Mouse (Mus musculus): ENCODE results near the gene Sctr. TPM values are rescaled to one million over a fixed set of nuclear protein-coding genes. Genes with fewer than 3 reads are reported as not detected.
"Not testable (repeated sequence)": the region's sequence is repeated elsewhere in the genome, so short reads cannot be mapped to it uniquely, and the experiment has no call there.

The Sctr gene
- polyA plus RNA-seq, 1 experiment from 2014 or later: not detected

DNA sequence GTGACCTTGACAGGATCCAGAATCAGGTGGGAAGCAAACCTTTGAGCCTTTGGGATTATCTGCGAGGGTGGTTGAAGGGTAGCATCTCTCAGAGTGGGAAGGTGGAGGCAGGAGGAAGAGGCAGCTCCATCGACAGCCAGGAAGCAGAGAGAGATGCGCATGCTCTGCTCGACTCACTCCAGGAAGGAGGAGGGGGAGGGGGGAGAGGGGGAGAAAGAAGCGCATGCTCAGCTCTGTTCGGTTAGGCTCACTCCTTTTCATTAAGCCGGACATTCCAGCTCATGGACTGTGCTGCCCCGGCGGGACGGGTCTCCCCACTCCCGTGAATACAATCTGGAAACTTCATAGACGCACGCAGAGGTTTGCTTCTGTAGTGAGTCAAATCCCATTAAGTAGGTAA lies 80.0 kb downstream of the Sctr start:
- H3K4me2 ChIP-seq (ENCODE audit: low read depth, low read length): no peak overlapping the region
- no peaks in the 10 kb centered on the region for H3K9me3 ChIP-seq (replicated peaks; ENCODE audit: control insufficient read depth, low read length)
- no peak for DNase-seq (ENCODE audit: low spot score)
- no peak for ATAC-seq (replicated peaks; ENCODE audit: insufficient number of reproducible peaks, low FRiP score, low TSS enrichment, low read depth)
- H3K27me3 ChIP-seq (ENCODE audit: control insufficient read depth, insufficient read depth, low read length): no peaks in the 10 kb centered on the region
- no peaks in the 10 kb centered on the region for H3K36me3 ChIP-seq (replicated peaks; ENCODE audit: control insufficient read depth, insufficient read depth, low read depth, low read length)
- no peak overlapping the region for H3K27ac ChIP-seq (replicated peaks; ENCODE audit: low read depth, low read length)
- H3K4me1 ChIP-seq (ENCODE audit: control insufficient read depth, insufficient read depth, low read length): no peaks in the 10 kb centered on the region
- H3K4me3 ChIP-seq (ENCODE audit: low read depth, low read length): no peak overlapping the region
- WGBS: 80% methylated on average over 12 of the region's 13 CpGs
- H3K9ac ChIP-seq (replicated peaks; ENCODE audit: low read length): no peak overlapping the region

DNA sequence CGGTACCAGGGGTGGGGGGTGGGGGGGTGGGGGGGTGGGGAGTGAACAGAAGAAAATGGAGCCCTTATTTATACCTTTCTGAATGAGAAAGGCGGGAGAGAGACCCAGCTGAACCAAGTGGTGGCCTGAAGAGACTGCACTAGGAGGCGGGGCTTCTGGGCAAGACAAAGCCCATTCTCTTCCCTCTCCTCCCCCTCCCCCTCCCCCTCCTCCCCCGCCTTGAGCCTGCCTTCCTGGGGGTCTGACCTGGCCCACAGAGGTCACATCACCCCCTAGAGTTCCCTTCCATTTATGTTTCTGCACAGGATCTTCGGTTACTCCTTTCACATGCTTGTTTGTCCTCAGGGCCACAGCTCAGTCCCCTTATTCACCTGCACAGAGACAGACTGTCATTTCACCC lies 82.5 kb downstream of the Sctr start:
- Histone ChIP-seq H3K27me3 (ENCODE audit: control insufficient read depth, insufficient read depth, low read length) (no peaks in the 10 kb centered on the region), H3K27ac (replicated peaks; ENCODE audit: low read depth, low read length) (no peak overlapping the region), H3K4me1 (ENCODE audit: control insufficient read depth, insufficient read depth, low read length) (no peaks in the 10 kb centered on the region), H3K9me3 (replicated peaks; ENCODE audit: control insufficient read depth, low read length) (no peaks in the 10 kb centered on the region), H3K9ac (replicated peaks; ENCODE audit: low read length) (no peak overlapping the region), H3K4me3 (ENCODE audit: low read depth, low read length) (no peak overlapping the region), H3K4me2 (ENCODE audit: low read depth, low read length) (no peak overlapping the region), H3K36me3 (replicated peaks; ENCODE audit: control insufficient read depth, insufficient read depth, low read depth, low read length) (no peaks in the 10 kb centered on the region)
- DNase-seq (ENCODE audit: low spot score): no peak
- ATAC-seq (replicated peaks; ENCODE audit: insufficient number of reproducible peaks, low FRiP score, low TSS enrichment, low read depth): no peak
- WGBS: 2% methylated on average over 5 of the region's 5 CpGs

DNA sequence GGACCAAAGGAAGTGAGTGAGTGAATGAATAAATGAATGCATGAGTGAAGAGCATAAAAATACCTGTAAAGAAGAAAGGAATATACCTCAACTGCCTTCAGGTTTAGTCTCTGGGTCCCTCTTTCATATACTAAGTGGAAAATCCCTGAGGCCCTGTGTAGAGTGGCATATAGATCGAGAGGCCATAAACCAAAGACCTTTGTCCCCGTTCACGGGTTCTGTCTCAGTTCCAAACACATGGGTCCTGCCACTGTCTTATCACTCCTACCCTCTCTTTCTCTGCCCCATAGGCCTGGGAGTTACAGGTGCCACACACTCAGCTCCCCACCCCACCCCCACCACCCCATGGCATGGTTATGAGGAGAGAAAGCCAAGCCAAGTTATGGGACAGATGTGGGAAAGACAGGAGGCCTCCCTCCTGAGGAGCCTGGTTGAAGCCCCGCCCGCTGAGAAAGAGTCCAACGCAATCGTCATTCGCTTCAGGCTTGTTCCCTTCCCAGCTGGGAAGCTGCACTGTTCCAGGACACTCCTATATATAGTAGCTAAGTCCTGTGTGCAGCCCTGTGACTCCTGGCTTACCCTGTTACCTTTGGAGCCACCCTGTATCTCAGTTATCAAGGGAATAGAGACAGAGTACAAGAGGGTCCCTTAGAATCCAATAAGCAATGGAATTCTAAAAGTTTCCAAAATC lies 84.3 kb downstream of the Sctr start:
- Histone ChIP-seq H3K4me3 (ENCODE audit: low read depth, low read length) (no peak overlapping the region), H3K9ac (replicated peaks; ENCODE audit: low read length) (no peak overlapping the region), H3K4me2 (ENCODE audit: low read depth, low read length) (no peak overlapping the region), H3K9me3 (replicated peaks; ENCODE audit: control insufficient read depth, low read length) (no peaks in the 10 kb centered on the region), H3K36me3 (replicated peaks; ENCODE audit: control insufficient read depth, insufficient read depth, low read depth, low read length) (no peaks in the 10 kb centered on the region), H3K4me1 (ENCODE audit: control insufficient read depth, insufficient read depth, low read length) (no peaks in the 10 kb centered on the region), H3K27me3 (ENCODE audit: control insufficient read depth, insufficient read depth, low read length) (no peaks in the 10 kb centered on the region), H3K27ac (replicated peaks; ENCODE audit: low read depth, low read length) (no peak overlapping the region)
- no peak for DNase-seq (ENCODE audit: low spot score)
- 80% methylated on average over 8 of the region's 8 CpGs for WGBS
- ATAC-seq (replicated peaks; ENCODE audit: insufficient number of reproducible peaks, low FRiP score, low TSS enrichment, low read depth): no peak

DNA sequence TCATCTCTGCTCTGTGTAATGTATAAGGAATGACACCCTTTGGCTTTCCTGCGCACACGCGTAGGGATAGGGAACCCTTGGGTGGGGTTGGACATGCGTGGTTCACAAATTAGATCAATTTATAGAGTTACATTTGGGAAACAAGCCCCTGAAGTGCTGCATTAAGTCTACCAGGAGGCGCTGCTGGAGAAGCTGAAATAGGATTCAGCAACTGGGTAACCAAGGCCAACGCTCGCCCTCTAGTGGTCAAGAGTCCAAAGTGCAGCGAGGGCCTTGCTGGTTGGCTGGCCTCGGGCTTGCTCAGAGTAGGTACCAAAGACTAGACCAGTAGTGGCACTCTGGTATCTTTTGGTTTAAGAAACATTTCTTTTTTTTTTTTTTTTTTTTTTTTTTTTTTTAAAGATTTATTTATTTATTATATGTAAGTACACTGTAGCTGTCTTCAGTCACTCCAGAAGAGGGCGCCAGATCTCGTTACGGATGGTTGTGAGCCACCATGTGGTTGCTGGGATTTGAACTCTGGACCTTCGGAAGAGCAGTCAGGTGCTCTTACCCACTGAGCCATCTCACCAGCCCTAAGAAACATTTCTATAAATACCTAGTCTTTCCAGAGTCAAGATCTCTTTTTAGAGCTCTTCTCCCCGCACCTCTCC lies 86.9 kb downstream of the Sctr start:
- not testable (repeated sequence) for H3K36me3 ChIP-seq (replicated peaks; ENCODE audit: control insufficient read depth, insufficient read depth, low read depth, low read length); H3K4me3 ChIP-seq (ENCODE audit: low read depth, low read length); H3K4me1 ChIP-seq (ENCODE audit: control insufficient read depth, insufficient read depth, low read length); H3K27me3 ChIP-seq (ENCODE audit: control insufficient read depth, insufficient read depth, low read length); H3K9ac ChIP-seq (replicated peaks; ENCODE audit: low read length); H3K4me2 ChIP-seq (ENCODE audit: low read depth, low read length); H3K9me3 ChIP-seq (replicated peaks; ENCODE audit: control insufficient read depth, low read length); H3K27ac ChIP-seq (replicated peaks; ENCODE audit: low read depth, low read length)
- ATAC-seq (replicated peaks; ENCODE audit: insufficient number of reproducible peaks, low FRiP score, low TSS enrichment, low read depth) (peak; percentile 62), DNase-seq (ENCODE audit: low spot score) (peak; percentile 89)
- WGBS: 53% methylated on average over 11 of the region's 14 CpGs

DNA sequence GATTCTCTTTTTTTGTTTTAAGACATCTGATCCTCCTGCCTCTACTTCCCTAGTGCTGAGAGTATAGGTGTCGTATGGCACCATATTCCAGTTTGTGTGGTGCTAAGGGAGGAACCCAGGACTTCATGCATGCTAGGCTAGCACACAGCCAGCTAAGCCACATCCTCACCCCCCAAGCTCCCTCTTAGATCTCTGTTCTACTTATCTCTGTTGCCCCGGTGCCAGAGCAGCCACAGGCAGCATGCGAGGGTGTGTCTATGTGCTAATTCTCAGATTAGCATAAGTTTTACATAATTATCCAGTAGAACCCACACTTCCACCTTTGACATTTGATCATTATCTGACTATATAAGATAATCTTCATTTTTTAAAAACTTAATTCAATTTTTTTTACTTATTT lies 88.2 kb downstream of the Sctr start:
- Histone ChIP-seq H3K4me3 (ENCODE audit: low read depth, low read length) (no peak overlapping the region), H3K9ac (replicated peaks; ENCODE audit: low read length) (no peak overlapping the region), H3K27me3 (ENCODE audit: control insufficient read depth, insufficient read depth, low read length) (no peaks in the 10 kb centered on the region), H3K9me3 (replicated peaks; ENCODE audit: control insufficient read depth, low read length) (no peaks in the 10 kb centered on the region), H3K4me2 (ENCODE audit: low read depth, low read length) (no peak overlapping the region), H3K4me1 (ENCODE audit: control insufficient read depth, insufficient read depth, low read length) (no peaks in the 10 kb centered on the region), H3K36me3 (replicated peaks; ENCODE audit: control insufficient read depth, insufficient read depth, low read depth, low read length) (no peaks in the 10 kb centered on the region), H3K27ac (replicated peaks; ENCODE audit: low read depth, low read length) (no peak overlapping the region)
- DNase-seq (ENCODE audit: low spot score) (no peak), ATAC-seq (replicated peaks; ENCODE audit: insufficient number of reproducible peaks, low FRiP score, low TSS enrichment, low read depth) (no peak)
- WGBS: 75% methylated on average over 3 of the region's 3 CpGs

DNA sequence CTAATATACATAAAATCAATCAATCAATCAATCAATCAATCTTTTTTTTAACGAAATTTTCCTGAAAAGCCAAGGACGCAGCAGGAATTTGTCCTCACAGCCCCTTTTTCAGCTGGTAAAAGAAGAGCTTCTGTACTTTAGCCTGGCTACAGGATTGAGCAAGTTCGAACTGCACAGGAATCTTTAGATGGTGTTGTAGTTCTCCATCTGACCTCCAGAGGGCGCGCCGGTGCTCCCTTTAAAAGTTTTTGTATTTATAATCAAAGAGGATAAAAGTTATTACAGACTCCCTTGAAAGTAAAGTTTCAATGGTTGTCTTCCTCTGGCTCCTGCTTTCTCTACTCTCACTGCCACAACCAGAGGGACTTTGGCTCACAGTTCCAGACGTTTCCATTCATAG lies 91.6 kb downstream of the Sctr start:
- Histone ChIP-seq H3K4me1 (ENCODE audit: control insufficient read depth, insufficient read depth, low read length) (no peaks in the 10 kb centered on the region), H3K4me2 (ENCODE audit: low read depth, low read length) (no peak overlapping the region), H3K27ac (replicated peaks; ENCODE audit: low read depth, low read length) (no peak overlapping the region), H3K4me3 (ENCODE audit: low read depth, low read length) (no peak overlapping the region), H3K36me3 (replicated peaks; ENCODE audit: control insufficient read depth, insufficient read depth, low read depth, low read length) (no peaks in the 10 kb centered on the region), H3K9ac (replicated peaks; ENCODE audit: low read length) (no peak overlapping the region), H3K9me3 (replicated peaks; ENCODE audit: control insufficient read depth, low read length) (no peaks in the 10 kb centered on the region), H3K27me3 (ENCODE audit: control insufficient read depth, insufficient read depth, low read length) (no peaks in the 10 kb centered on the region)
- DNase-seq (ENCODE audit: low spot score) (peak; percentile 74), ATAC-seq (replicated peaks; ENCODE audit: insufficient number of reproducible peaks, low FRiP score, low TSS enrichment, low read depth) (no peak)
- WGBS: 18% methylated on average over 7 of the region's 7 CpGs

DNA sequence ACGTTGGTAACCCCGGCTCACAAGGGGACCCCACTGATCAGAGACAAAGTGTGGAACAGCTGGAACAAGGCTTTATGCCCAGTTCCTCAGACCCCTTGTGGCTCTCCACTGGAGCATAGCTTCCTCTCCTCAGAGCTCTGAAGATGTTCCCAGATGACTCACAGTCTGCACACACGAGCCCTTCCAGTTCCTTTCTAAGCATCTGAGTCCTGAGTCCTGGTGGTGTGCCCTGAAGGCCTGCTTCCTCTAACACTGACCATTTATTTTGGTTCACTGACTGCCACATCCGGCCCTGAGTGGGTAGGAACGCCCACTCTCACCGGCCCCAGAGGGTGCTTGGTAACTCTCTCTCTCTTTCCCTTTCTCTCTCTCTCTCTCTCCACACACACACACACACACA lies 92.8 kb downstream of the Sctr start:
- Histone ChIP-seq H3K27ac (replicated peaks; ENCODE audit: low read depth, low read length) (no peak overlapping the region), H3K9ac (replicated peaks; ENCODE audit: low read length) (no peak overlapping the region), H3K4me1 (ENCODE audit: control insufficient read depth, insufficient read depth, low read length) (no peaks in the 10 kb centered on the region), H3K36me3 (replicated peaks; ENCODE audit: control insufficient read depth, insufficient read depth, low read depth, low read length) (no peaks in the 10 kb centered on the region), H3K4me2 (ENCODE audit: low read depth, low read length) (no peak overlapping the region), H3K9me3 (replicated peaks; ENCODE audit: control insufficient read depth, low read length) (no peaks in the 10 kb centered on the region), H3K27me3 (ENCODE audit: control insufficient read depth, insufficient read depth, low read length) (no peaks in the 10 kb centered on the region), H3K4me3 (ENCODE audit: low read depth, low read length) (no peak overlapping the region)
- no peak for ATAC-seq (replicated peaks; ENCODE audit: insufficient number of reproducible peaks, low FRiP score, low TSS enrichment, low read depth)
- WGBS: 43% methylated on average over 6 of the region's 6 CpGs
- DNase-seq (ENCODE audit: low spot score): no peak

DNA sequence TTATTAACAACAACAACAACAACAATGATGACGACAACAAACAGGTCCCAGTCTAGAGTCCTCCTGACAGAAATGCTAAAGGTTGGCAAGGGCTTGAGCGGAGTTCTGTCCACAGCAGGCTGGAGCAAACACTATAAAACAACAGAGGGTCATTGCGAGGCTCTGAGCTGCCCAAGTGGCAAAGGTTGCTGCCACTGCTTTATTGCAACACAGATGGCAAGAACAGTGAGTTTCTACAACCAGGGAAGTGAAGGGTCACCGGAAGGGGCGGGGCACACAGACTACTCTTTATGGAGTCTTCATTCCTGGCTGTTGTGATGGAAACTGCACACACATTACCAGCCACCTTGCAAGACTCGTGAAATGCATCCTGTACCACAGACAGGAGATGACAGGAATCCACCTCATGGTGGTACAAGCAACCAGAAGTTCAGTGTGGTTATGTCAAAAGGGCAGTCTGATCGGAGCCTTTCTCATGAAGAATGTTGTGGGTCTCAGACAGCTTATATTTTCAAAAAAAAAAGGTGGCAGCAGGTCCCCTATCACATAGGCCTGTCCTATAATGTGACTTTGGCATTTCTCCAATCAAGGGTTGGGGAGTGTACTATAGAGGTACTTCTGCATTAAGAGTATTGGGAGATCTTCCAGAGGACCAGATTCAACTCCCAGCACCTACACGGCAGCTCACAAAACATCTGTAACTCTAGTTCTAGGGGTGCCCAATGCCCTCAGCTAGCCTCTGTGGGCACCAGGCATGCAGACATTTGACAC lies 93.9 kb downstream of the Sctr start:
- Histone ChIP-seq H3K9ac (replicated peaks; ENCODE audit: low read length) (no peak overlapping the region), H3K36me3 (replicated peaks; ENCODE audit: control insufficient read depth, insufficient read depth, low read depth, low read length) (no peaks in the 10 kb centered on the region), H3K27me3 (ENCODE audit: control insufficient read depth, insufficient read depth, low read length) (no peaks in the 10 kb centered on the region), H3K4me3 (ENCODE audit: low read depth, low read length) (no peak overlapping the region), H3K4me1 (ENCODE audit: control insufficient read depth, insufficient read depth, low read length) (no peaks in the 10 kb centered on the region), H3K27ac (replicated peaks; ENCODE audit: low read depth, low read length) (no peak overlapping the region), H3K4me2 (ENCODE audit: low read depth, low read length) (no peak overlapping the region), H3K9me3 (replicated peaks; ENCODE audit: control insufficient read depth, low read length) (no peaks in the 10 kb centered on the region)
- ATAC-seq (replicated peaks; ENCODE audit: insufficient number of reproducible peaks, low FRiP score, low TSS enrichment, low read depth) (no peak), DNase-seq (ENCODE audit: low spot score) (no peak)
- 78% methylated on average over 8 of the region's 8 CpGs for WGBS

Data from embryonic facial prominence, embryonic 11.5 days (tissue).